26 mouse cellular contexts compared by ENCODE assay signal in the genomic region with DNA sequence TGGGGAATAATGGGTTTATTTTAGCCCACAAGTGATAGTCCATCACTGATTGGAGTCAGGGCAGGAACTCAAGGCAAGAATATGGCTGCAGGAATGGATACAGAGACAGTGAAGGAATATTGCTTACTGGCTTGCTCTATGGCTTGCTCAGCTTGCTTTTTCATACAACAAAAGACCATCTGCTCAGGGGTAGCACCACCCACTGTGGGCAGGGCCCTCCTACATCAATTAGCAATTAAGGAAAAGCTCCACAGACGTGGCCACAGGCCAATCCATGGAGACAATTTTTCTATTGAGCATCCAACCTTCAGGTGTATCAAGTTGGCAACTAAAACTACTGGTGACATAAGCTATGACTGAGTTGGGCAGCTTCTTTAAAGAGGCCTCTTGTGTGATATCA.
DNase-seq lines count a peak whose midpoint lies in the region; ATAC-seq and TF ChIP-seq lines count a peak whose summit lies in the region.
"Had no signal": no experiment of that assay in that cellular context is flagged by ENCODE, and none has a peak within 500 bp of the region (broad histone marks: within the 10 kb centered on the region; RNA-seq: fewer than 3 reads in every experiment).

No protein-coding gene starts in this region.

- TF ChIP-seq CTCF in hindbrain, postnatal 0 days (IDR thresholded peaks at IDR 0.05; ENCODE audit: low read depth) = no peak
- no peak for TF ChIP-seq CTCF in brain, embryonic 14.5 days (IDR thresholded peaks at IDR 0.05; ENCODE audit: borderline replicate concordance, extremely low read depth, insufficient read depth, insufficient read length)

- no peaks in the 10 kb centered on the region for H3K9me3 ChIP-seq in hindbrain, postnatal 0 days (ENCODE audit: low read length)
- no peaks in the 10 kb centered on the region for H3K9me3 ChIP-seq in hindbrain, embryonic 14.5 days (ENCODE audit: control insufficient read depth, low read length)
- no peaks in the 10 kb centered on the region for H3K9me3 ChIP-seq in forebrain, embryonic 16.5 days (ENCODE audit: control insufficient read depth, low read length)
- H3K9me3 ChIP-seq: heart, embryonic 12.5 days; limb, embryonic 13.5 days; lung, embryonic 15.5 days; midbrain, embryonic 12.5 days; neural tube, embryonic 15.5 days had no signal

- ATAC-seq in hindbrain, postnatal 0 days = no peak
- no peak for ATAC-seq in hindbrain, embryonic 14.5 days (ENCODE audit: low FRiP score)
- peak; percentile 58 for ATAC-seq in forebrain, embryonic 16.5 days
- ATAC-seq: intestine, embryonic 16.5 days had no signal

- DNase-seq in cerebellum, postnatal 14 days = peak; percentile 31 to 44
- DNase-seq in cerebellum, adult 9-10 months = no peak
- DNase-seq in hindbrain, postnatal 0 days (ENCODE audit: low spot score) = peak; percentile 35
- DNase-seq in hindbrain, embryonic 14.5 days (ENCODE audit: low spot score) = no peak
- DNase-seq in brain, embryonic 14.5 days (ENCODE audit: low read depth) = peak; percentile 78
- DNase-seq in heart, adult 8-10 months (ENCODE audit: low spot score) = no peak
- DNase-seq: adrenal gland, adult 8-10 months; cerebellum, adult 8-10 months; gastrocnemius, postnatal 25 days; heart, adult 11 months; kidney, adult 8-10 months; kidney, postnatal 10 days; lung, postnatal 36 days; right cerebral cortex, adult 18-20 months; right cerebral cortex, postnatal 4 days; thymus, postnatal 4 days had no signal

- H3K4me2 ChIP-seq in hindbrain, postnatal 0 days (ENCODE audit: low read depth, low read length) = no peak overlapping the region
- no peak overlapping the region for H3K4me2 ChIP-seq in hindbrain, embryonic 14.5 days (replicated peaks)
- H3K4me2 ChIP-seq in forebrain, embryonic 16.5 days (ENCODE audit: low read length) = no peak overlapping the region
- H3K4me2 ChIP-seq: heart, embryonic 12.5 days; limb, embryonic 13.5 days; liver, embryonic 11.5 days; lung, embryonic 15.5 days; midbrain, embryonic 12.5 days; neural tube, embryonic 15.5 days had no signal

- H3K27ac ChIP-seq in hindbrain, postnatal 0 days = no peak overlapping the region
- H3K27ac ChIP-seq in hindbrain, embryonic 14.5 days = no peak overlapping the region
- no peak overlapping the region for H3K27ac ChIP-seq in forebrain, embryonic 16.5 days (ENCODE audit: low read length)
- H3K27ac ChIP-seq: limb, embryonic 13.5 days; lung, embryonic 15.5 days; midbrain, embryonic 12.5 days; neural tube, embryonic 15.5 days had no signal

- H3K9ac ChIP-seq in hindbrain, postnatal 0 days (replicated peaks; ENCODE audit: low read length) = no peak overlapping the region
- H3K9ac ChIP-seq in hindbrain, embryonic 14.5 days = no peak overlapping the region
- no peak overlapping the region for H3K9ac ChIP-seq in forebrain, embryonic 16.5 days (replicated peaks; ENCODE audit: low read depth, low read length)
- H3K9ac ChIP-seq: heart, embryonic 12.5 days; limb, embryonic 13.5 days; lung, embryonic 15.5 days; midbrain, embryonic 12.5 days; neural tube, embryonic 15.5 days had no signal

- no peaks in the 10 kb centered on the region for H3K36me3 ChIP-seq in hindbrain, postnatal 0 days (ENCODE audit: insufficient read depth, low read length)
- no peaks in the 10 kb centered on the region for H3K36me3 ChIP-seq in hindbrain, embryonic 14.5 days (replicated peaks; ENCODE audit: control insufficient read depth, insufficient read depth)
- no peaks in the 10 kb centered on the region for H3K36me3 ChIP-seq in forebrain, embryonic 16.5 days (ENCODE audit: control insufficient read depth, insufficient read depth)
- H3K36me3 ChIP-seq: G1E; heart, embryonic 12.5 days; limb, embryonic 13.5 days; lung, embryonic 15.5 days; midbrain, embryonic 12.5 days; neural tube, embryonic 15.5 days had no signal

- no peaks in the 10 kb centered on the region for H3K4me1 ChIP-seq in hindbrain, postnatal 0 days (ENCODE audit: insufficient read depth, low read length)
- peaks cover 5% of the 10 kb centered on the region; the same call in 1 of the 2 replicates for H3K4me1 ChIP-seq in hindbrain, embryonic 14.5 days (replicated peaks; ENCODE audit: control insufficient read depth, insufficient read depth, low read length)
- H3K4me1 ChIP-seq in forebrain, embryonic 16.5 days (replicated peaks; ENCODE audit: control insufficient read depth, insufficient read depth, low read length) = peaks cover 7% of the 10 kb centered on the region
- H3K4me1 ChIP-seq: heart, embryonic 12.5 days; limb, embryonic 13.5 days; lung, embryonic 15.5 days had no signal

- no peak for TF ChIP-seq POLR2A in brain, embryonic 14.5 days (IDR thresholded peaks at IDR 0.05; ENCODE audit: borderline replicate concordance, extremely low read depth, insufficient read depth, insufficient read length, poor library complexity, severe bottlenecking)

- no peak overlapping the region for H3K4me3 ChIP-seq in hindbrain, postnatal 0 days (ENCODE audit: low read length)
- no peak overlapping the region for H3K4me3 ChIP-seq in hindbrain, embryonic 14.5 days (replicated peaks; ENCODE audit: low read length)
- no peak overlapping the region for H3K4me3 ChIP-seq in forebrain, embryonic 16.5 days (replicated peaks; ENCODE audit: low read length)
- H3K4me3 ChIP-seq: erythroblast, embryonic 14.5 days; heart, embryonic 12.5 days; limb, embryonic 13.5 days; lung, embryonic 15.5 days; midbrain, embryonic 12.5 days; neural tube, embryonic 15.5 days had no signal

- H3K27me3 ChIP-seq in hindbrain, postnatal 0 days (ENCODE audit: insufficient read depth, low read length) = no peaks in the 10 kb centered on the region
- no peaks in the 10 kb centered on the region for H3K27me3 ChIP-seq in hindbrain, embryonic 14.5 days (ENCODE audit: control insufficient read depth, insufficient read depth, low read length)
- no peaks in the 10 kb centered on the region for H3K27me3 ChIP-seq in forebrain, embryonic 16.5 days (replicated peaks; ENCODE audit: control insufficient read depth, insufficient read depth, low read length)
- H3K27me3 ChIP-seq: heart, embryonic 12.5 days; limb, embryonic 13.5 days; lung, embryonic 15.5 days; midbrain, embryonic 12.5 days; neural tube, embryonic 15.5 days had no signal

- 22% methylated on average over 1 of the region's 1 CpGs for WGBS in hindbrain, postnatal 0 days
- 10% methylated on average over 1 of the region's 1 CpGs for WGBS in hindbrain, embryonic 14.5 days
- 13% methylated on average over 1 of the region's 1 CpGs for WGBS in forebrain, embryonic 16.5 days

Comparison
In these comparisons a context has a peak if more than half of its experiments do, and no peak if none do; other contexts are left out.
1. DNase-seq: peak in cerebellum, postnatal 14 days (2 of 2), hindbrain, postnatal 0 days (single experiment) and brain, embryonic 14.5 days (single experiment); none in cerebellum, adult 9-10 months (single experiment), hindbrain, embryonic 14.5 days (single experiment) and heart, adult 8-10 months (single experiment).